Mouse (Mus musculus) bone marrow, adult 2 months (tissue): ENCODE data around the gene Hikeshi.

Source experiments
- CTCF ChIP-seq: fragments of 200-500 bp; IDR thresholded peaks from 2 replicates; pipeline ENCODE4 v1.5.1; 2011; ENCODE audit warnings: low read length, control low read depth; ENCODE audit not compliant: control insufficient read depth, insufficient read depth
- POLR2A ChIP-seq: fragments of 200-500 bp; IDR thresholded peaks from 2 replicates; pipeline ENCODE4 v1.6.1; 2011; ENCODE audit warnings: low read depth, mild to moderate bottlenecking, control low read depth, low read length, borderline replicate concordance; ENCODE audit not compliant: control insufficient read depth

GRCm38 (mm10) chr7:89967235-89967634, 26.2 kb upstream of the Hikeshi start:
- no peak for TF ChIP-seq CTCF
- no peak for TF ChIP-seq POLR2A
